Mouse (Mus musculus): ENCODE results near the gene Mapk1ip1l.
"Not testable (repeated sequence)": the region's sequence is repeated elsewhere in the genome, so short reads cannot be mapped to it uniquely, and the experiment has no call there.

Mapk1ip1l gene

GRCm38 (mm10) chr14:47307669-47308068 lies 9.6 kb downstream of the Mapk1ip1l start:
- no peak for TF ChIP-seq POU5F1 (IDR thresholded peaks at IDR 0.05; ENCODE audit: borderline replicate concordance, low read length)
- no peak for TF ChIP-seq NANOG (IDR thresholded peaks at IDR 0.05; ENCODE audit: borderline replicate concordance, low read length)
- TF ChIP-seq CTCF (conservative IDR thresholded peaks at IDR 0.05; ENCODE audit: low read length) = no peak
- H3K36me3 ChIP-seq (ENCODE audit: insufficient read depth, low read length) = peaks cover 83% of the 10 kb centered on the region
- no peaks in the 10 kb centered on the region for H3K9me3 ChIP-seq (ENCODE audit: low read length)
- no peak overlapping the region for H3K4me3 ChIP-seq (replicated peaks; ENCODE audit: low read length)
- H3K27me3 ChIP-seq (ENCODE audit: insufficient read depth, low read length) = no peaks in the 10 kb centered on the region
- peaks cover 74% of the 10 kb centered on the region for H3K4me1 ChIP-seq (replicated peaks; ENCODE audit: low read depth, low read length)

GRCm38 (mm10) chr14:47309061-47309460 lies 11.0 kb downstream of the Mapk1ip1l start:
- Histone ChIP-seq H3K4me3 (replicated peaks; ENCODE audit: low read length) (no peak overlapping the region), H3K36me3 (ENCODE audit: insufficient read depth, low read length) (peaks cover 83% of the 10 kb centered on the region), H3K27me3 (ENCODE audit: insufficient read depth, low read length) (no peaks in the 10 kb centered on the region), H3K4me1 (replicated peaks; ENCODE audit: low read depth, low read length) (peaks cover 64% of the 10 kb centered on the region), H3K9me3 (ENCODE audit: low read length) (no peaks in the 10 kb centered on the region)
- TF ChIP-seq CTCF (conservative IDR thresholded peaks at IDR 0.05; ENCODE audit: low read length) = no peak
- TF ChIP-seq NANOG (IDR thresholded peaks at IDR 0.05; ENCODE audit: borderline replicate concordance, low read length) = no peak
- no peak for TF ChIP-seq POU5F1 (IDR thresholded peaks at IDR 0.05; ENCODE audit: borderline replicate concordance, low read length)

- H3K4me1 ChIP-seq (replicated peaks; ENCODE audit: low read depth, low read length) = peaks cover 54% of the 10 kb centered on the region
- peaks cover 83% of the 10 kb centered on the region for H3K36me3 ChIP-seq (ENCODE audit: insufficient read depth, low read length)
- no peaks in the 10 kb centered on the region for H3K9me3 ChIP-seq (ENCODE audit: low read length)
- no peaks in the 10 kb centered on the region for H3K27me3 ChIP-seq (ENCODE audit: insufficient read depth, low read length)
- no peak for TF ChIP-seq POU5F1 (IDR thresholded peaks at IDR 0.05; ENCODE audit: borderline replicate concordance, low read length)
- no peak for TF ChIP-seq NANOG (IDR thresholded peaks at IDR 0.05; ENCODE audit: borderline replicate concordance, low read length)
- TF ChIP-seq CTCF (conservative IDR thresholded peaks at IDR 0.05; ENCODE audit: low read length) = no peak
- H3K4me3 ChIP-seq (replicated peaks; ENCODE audit: low read length) = peak overlapping the region; percentile 63
Observed at GRCm38 (mm10) chr14:47310342-47311181, 12.5 kb downstream of the Mapk1ip1l start.

- Histone ChIP-seq H3K36me3 (ENCODE audit: insufficient read depth, low read length) (peaks cover 74% of the 10 kb centered on the region), H3K9me3 (ENCODE audit: low read length) (no peaks in the 10 kb centered on the region), H3K4me1 (replicated peaks; ENCODE audit: low read depth, low read length) (peaks cover 14% of the 10 kb centered on the region), H3K27me3 (ENCODE audit: insufficient read depth, low read length) (no peaks in the 10 kb centered on the region), H3K4me3 (replicated peaks; ENCODE audit: low read length) (no peak overlapping the region)
- TF ChIP-seq CTCF (conservative IDR thresholded peaks at IDR 0.05; ENCODE audit: low read length) (no peak), NANOG (IDR thresholded peaks at IDR 0.05; ENCODE audit: borderline replicate concordance, low read length) (no peak), POU5F1 (IDR thresholded peaks at IDR 0.05; ENCODE audit: borderline replicate concordance, low read length) (no peak)
Observed at GRCm38 (mm10) chr14:47319362-47319761, 21.3 kb downstream of the Mapk1ip1l start.

- Histone ChIP-seq H3K4me1 (replicated peaks; ENCODE audit: low read depth, low read length) (peaks cover 23% of the 10 kb centered on the region), H3K36me3 (ENCODE audit: insufficient read depth, low read length) (peaks cover 71% of the 10 kb centered on the region)
- H3K9me3 ChIP-seq (ENCODE audit: low read length); H3K27me3 ChIP-seq (ENCODE audit: insufficient read depth, low read length); H3K4me3 ChIP-seq (replicated peaks; ENCODE audit: low read length): not testable (repeated sequence)
Observed at GRCm38 (mm10) chr14:47321581-47321980, 23.5 kb downstream of the Mapk1ip1l start.

GRCm38 (mm10) chr14:47325965-47326761 lies 28.1 kb downstream of the Mapk1ip1l start:
- TF ChIP-seq CTCF (conservative IDR thresholded peaks at IDR 0.05; ENCODE audit: low read length) (no peak), POU5F1 (IDR thresholded peaks at IDR 0.05; ENCODE audit: borderline replicate concordance, low read length) (no peak), NANOG (IDR thresholded peaks at IDR 0.05; ENCODE audit: borderline replicate concordance, low read length) (no peak)
- no peaks in the 10 kb centered on the region for H3K9me3 ChIP-seq (ENCODE audit: low read length)
- H3K27me3 ChIP-seq (ENCODE audit: insufficient read depth, low read length) = no peaks in the 10 kb centered on the region
- H3K36me3 ChIP-seq (ENCODE audit: insufficient read depth, low read length) = peaks cover 33% of the 10 kb centered on the region
- H3K4me3 ChIP-seq (replicated peaks; ENCODE audit: low read length) = no peak overlapping the region
- H3K4me1 ChIP-seq (replicated peaks; ENCODE audit: low read depth, low read length) = peaks cover 37% of the 10 kb centered on the region

GRCm38 (mm10) chr14:47327347-47327746 lies 29.3 kb downstream of the Mapk1ip1l start:
- Histone ChIP-seq H3K36me3 (ENCODE audit: insufficient read depth, low read length) (peaks cover 29% of the 10 kb centered on the region), H3K4me1 (replicated peaks; ENCODE audit: low read depth, low read length) (peaks cover 45% of the 10 kb centered on the region), H3K4me3 (replicated peaks; ENCODE audit: low read length) (peak overlapping the region; percentile 71), H3K9me3 (ENCODE audit: low read length) (no peaks in the 10 kb centered on the region), H3K27me3 (ENCODE audit: insufficient read depth, low read length) (no peaks in the 10 kb centered on the region)
- TF ChIP-seq CTCF (conservative IDR thresholded peaks at IDR 0.05; ENCODE audit: low read length) (no peak), NANOG (IDR thresholded peaks at IDR 0.05; ENCODE audit: borderline replicate concordance, low read length) (no peak), POU5F1 (IDR thresholded peaks at IDR 0.05; ENCODE audit: borderline replicate concordance, low read length) (no peak)

- H3K4me1 ChIP-seq (replicated peaks; ENCODE audit: low read depth, low read length) = peaks cover 35% of the 10 kb centered on the region
- no peaks in the 10 kb centered on the region for H3K27me3 ChIP-seq (ENCODE audit: insufficient read depth, low read length)
- no peaks in the 10 kb centered on the region for H3K9me3 ChIP-seq (ENCODE audit: low read length)
- H3K4me3 ChIP-seq (replicated peaks; ENCODE audit: low read length) = no peak overlapping the region
- no peaks in the 10 kb centered on the region for H3K36me3 ChIP-seq (ENCODE audit: insufficient read depth, low read length)
- TF ChIP-seq CTCF (conservative IDR thresholded peaks at IDR 0.05; ENCODE audit: low read length) (no peak), NANOG (IDR thresholded peaks at IDR 0.05; ENCODE audit: borderline replicate concordance, low read length) (0 out of 2 replicates have a peak, but pooled peaks have one; percentile 10)
Observed at GRCm38 (mm10) chr14:47331920-47332319, 33.9 kb downstream of the Mapk1ip1l start.

All from E14TG2a.4 (cell line).